17 mouse cellular contexts compared by ENCODE assay signal in genomic region chr13:115676836-115677235, GRCm38 (mm10).
"Had no signal": no experiment of that assay in that cellular context is flagged by ENCODE, and none has a peak within 500 bp of the region (broad histone marks: within the 10 kb centered on the region; RNA-seq: fewer than 3 reads in every experiment).

No protein-coding gene starts in this region.

- H3K9ac ChIP-seq: limb, embryonic 13.5 days; liver, embryonic 13.5 days; midbrain, embryonic 12.5 days; stomach, embryonic 15.5 days had no signal

- H3K4me2 ChIP-seq: limb, embryonic 13.5 days; liver, embryonic 13.5 days; midbrain, embryonic 12.5 days; stomach, embryonic 15.5 days had no signal

- H3K27ac ChIP-seq: kidney, postnatal 0 days; layer of hippocampus, adult 2 months; limb, embryonic 10.5 days; limb, embryonic 13.5 days; liver, embryonic 13.5 days; midbrain, embryonic 12.5 days; stomach, embryonic 15.5 days had no signal

- H3K9me3 ChIP-seq: limb, embryonic 10.5 days; limb, embryonic 13.5 days; liver, embryonic 13.5 days; midbrain, embryonic 12.5 days; stomach, embryonic 15.5 days had no signal

- H3K4me3 ChIP-seq: layer of hippocampus, adult 2 months; limb, embryonic 10.5 days; limb, embryonic 13.5 days; liver, embryonic 13.5 days; midbrain, embryonic 12.5 days; stomach, embryonic 15.5 days had no signal

- H3K27me3 ChIP-seq: limb, embryonic 13.5 days; liver, embryonic 13.5 days; stomach, embryonic 15.5 days had no signal

- H3K36me3 ChIP-seq: limb, embryonic 10.5 days; limb, embryonic 13.5 days; liver, embryonic 13.5 days; midbrain, embryonic 12.5 days; stomach, embryonic 15.5 days had no signal

- H3K4me1 ChIP-seq: limb, embryonic 13.5 days; liver, embryonic 13.5 days; midbrain, embryonic 12.5 days; stomach, embryonic 15.5 days had no signal

- DNase-seq: kidney, adult 2 months; kidney, postnatal 25 days; layer of hippocampus, adult 9-11 months; liver; liver, embryonic 13.5 days; lung, adult 2 months; lung, postnatal 14 days; lung, postnatal 4 days; right cerebral cortex, postnatal 25 days; spleen, adult 18-20 months; thymus, postnatal 25 days had no signal
